Mouse (Mus musculus): ENCODE measurements around the gene Gcc2. TPM values are rescaled to one million over a fixed set of nuclear protein-coding genes. Genes with fewer than 3 reads are reported as not detected.
"Not testable (repeated sequence)": the region's sequence is repeated elsewhere in the genome, so short reads cannot be mapped to it uniquely, and the experiment has no call there.

Gcc2 gene
- polyA plus RNA-seq, 1 experiment from 2014 or later = 45.7 TPM

- DNase-seq (ENCODE audit: low spot score); H3K27ac ChIP-seq (ENCODE audit: low read depth, low read length); H3K4me3 ChIP-seq (ENCODE audit: low read depth, low read length); ATAC-seq (replicated peaks; ENCODE audit: low FRiP score); H3K27me3 ChIP-seq (ENCODE audit: control insufficient read depth, insufficient read depth, low read length); H3K9ac ChIP-seq (ENCODE audit: low read length); H3K4me2 ChIP-seq (ENCODE audit: low read depth, low read length, severe bottlenecking); H3K4me1 ChIP-seq (replicated peaks; ENCODE audit: control insufficient read depth, insufficient read depth, low read length); H3K36me3 ChIP-seq (ENCODE audit: control insufficient read depth, insufficient read depth, low read length); H3K9me3 ChIP-seq (ENCODE audit: control insufficient read depth, low read length): not testable (repeated sequence)
- WGBS = 92% methylated on average over 4 of the region's 4 CpGs
Observed at GRCm38 (mm10) chr10:58337091-58337490, 81.8 kb downstream of the Gcc2 start.

GRCm38 (mm10) chr10:58338590-58338989 is 83.3 kb downstream of the Gcc2 start:
- 71% methylated on average over 1 of the region's 1 CpGs for WGBS
- Histone ChIP-seq H3K9ac (ENCODE audit: low read length) (no peak overlapping the region), H3K4me3 (ENCODE audit: low read depth, low read length) (no peak overlapping the region), H3K27me3 (ENCODE audit: control insufficient read depth, insufficient read depth, low read length) (no peaks in the 10 kb centered on the region), H3K9me3 (ENCODE audit: control insufficient read depth, low read length) (no peaks in the 10 kb centered on the region), H3K27ac (ENCODE audit: low read depth, low read length) (no peak overlapping the region), H3K36me3 (ENCODE audit: control insufficient read depth, insufficient read depth, low read length) (no peaks in the 10 kb centered on the region), H3K4me1 (replicated peaks; ENCODE audit: control insufficient read depth, insufficient read depth, low read length) (no peaks in the 10 kb centered on the region), H3K4me2 (ENCODE audit: low read depth, low read length, severe bottlenecking) (no peak overlapping the region)
- ATAC-seq (replicated peaks; ENCODE audit: low FRiP score) (no peak), DNase-seq (ENCODE audit: low spot score) (no peak)

- Histone ChIP-seq H3K27me3 (ENCODE audit: control insufficient read depth, insufficient read depth, low read length) (no peaks in the 10 kb centered on the region), H3K36me3 (ENCODE audit: control insufficient read depth, insufficient read depth, low read length) (no peaks in the 10 kb centered on the region), H3K4me1 (replicated peaks; ENCODE audit: control insufficient read depth, insufficient read depth, low read length) (no peaks in the 10 kb centered on the region), H3K9me3 (ENCODE audit: control insufficient read depth, low read length) (no peaks in the 10 kb centered on the region; the same call in 1 of the 2 replicates), H3K4me2 (ENCODE audit: low read depth, low read length, severe bottlenecking) (no peak overlapping the region), H3K4me3 (ENCODE audit: low read depth, low read length) (no peak overlapping the region), H3K27ac (ENCODE audit: low read depth, low read length) (no peak overlapping the region), H3K9ac (ENCODE audit: low read length) (no peak overlapping the region)
- 90% methylated on average over 2 of the region's 2 CpGs for WGBS
- DNase-seq (ENCODE audit: low spot score) (no peak), ATAC-seq (replicated peaks; ENCODE audit: low FRiP score) (no peak)
Observed at GRCm38 (mm10) chr10:58341685-58342084, 86.4 kb downstream of the Gcc2 start.

GRCm38 (mm10) chr10:58342199-58342598 is 86.9 kb downstream of the Gcc2 start:
- Histone ChIP-seq H3K4me2 (ENCODE audit: low read depth, low read length, severe bottlenecking) (no peak overlapping the region), H3K27me3 (ENCODE audit: control insufficient read depth, insufficient read depth, low read length) (no peaks in the 10 kb centered on the region), H3K36me3 (ENCODE audit: control insufficient read depth, insufficient read depth, low read length) (no peaks in the 10 kb centered on the region), H3K9ac (ENCODE audit: low read length) (no peak overlapping the region), H3K4me1 (replicated peaks; ENCODE audit: control insufficient read depth, insufficient read depth, low read length) (no peaks in the 10 kb centered on the region), H3K9me3 (ENCODE audit: control insufficient read depth, low read length) (no peaks in the 10 kb centered on the region; the same call in 1 of the 2 replicates), H3K27ac (ENCODE audit: low read depth, low read length) (no peak overlapping the region), H3K4me3 (ENCODE audit: low read depth, low read length) (no peak overlapping the region)
- WGBS = 91% methylated on average over 2 of the region's 2 CpGs
- DNase-seq (ENCODE audit: low spot score) = no peak
- no peak for ATAC-seq (replicated peaks; ENCODE audit: low FRiP score)

- H3K9ac ChIP-seq (ENCODE audit: low read length) = no peak overlapping the region
- ATAC-seq (replicated peaks; ENCODE audit: low FRiP score) (no peak), DNase-seq (ENCODE audit: low spot score) (no peak)
- no peak overlapping the region for H3K27ac ChIP-seq (ENCODE audit: low read depth, low read length)
- no peaks in the 10 kb centered on the region for H3K4me1 ChIP-seq (replicated peaks; ENCODE audit: control insufficient read depth, insufficient read depth, low read length)
- no peaks in the 10 kb centered on the region for H3K27me3 ChIP-seq (ENCODE audit: control insufficient read depth, insufficient read depth, low read length)
- no peak overlapping the region for H3K4me3 ChIP-seq (ENCODE audit: low read depth, low read length)
- no peak overlapping the region for H3K4me2 ChIP-seq (ENCODE audit: low read depth, low read length, severe bottlenecking)
- WGBS = 96% methylated on average over 3 of the region's 3 CpGs
- no peaks in the 10 kb centered on the region; the same call in 1 of the 2 replicates for H3K9me3 ChIP-seq (ENCODE audit: control insufficient read depth, low read length)
- H3K36me3 ChIP-seq (ENCODE audit: control insufficient read depth, insufficient read depth, low read length) = no peaks in the 10 kb centered on the region
Observed at GRCm38 (mm10) chr10:58343552-58343951, 88.3 kb downstream of the Gcc2 start.

GRCm38 (mm10) chr10:58350600-58350999 is 95.3 kb downstream of the Gcc2 start:
- Histone ChIP-seq H3K27ac (ENCODE audit: low read depth, low read length) (no peak overlapping the region), H3K4me2 (ENCODE audit: low read depth, low read length, severe bottlenecking) (no peak overlapping the region), H3K9ac (ENCODE audit: low read length) (no peak overlapping the region), H3K4me3 (ENCODE audit: low read depth, low read length) (no peak overlapping the region), H3K36me3 (ENCODE audit: control insufficient read depth, insufficient read depth, low read length) (no peaks in the 10 kb centered on the region), H3K27me3 (ENCODE audit: control insufficient read depth, insufficient read depth, low read length) (no peaks in the 10 kb centered on the region), H3K9me3 (ENCODE audit: control insufficient read depth, low read length) (no peaks in the 10 kb centered on the region), H3K4me1 (replicated peaks; ENCODE audit: control insufficient read depth, insufficient read depth, low read length) (no peaks in the 10 kb centered on the region)
- 89% methylated on average over 3 of the region's 3 CpGs for WGBS
- ATAC-seq (replicated peaks; ENCODE audit: low FRiP score) (no peak), DNase-seq (ENCODE audit: low spot score) (no peak)

- Histone ChIP-seq H3K27ac (ENCODE audit: low read depth, low read length) (no peak overlapping the region), H3K9ac (ENCODE audit: low read length) (no peak overlapping the region), H3K4me3 (ENCODE audit: low read depth, low read length) (no peak overlapping the region), H3K9me3 (ENCODE audit: control insufficient read depth, low read length) (no peaks in the 10 kb centered on the region), H3K36me3 (ENCODE audit: control insufficient read depth, insufficient read depth, low read length) (no peaks in the 10 kb centered on the region), H3K27me3 (ENCODE audit: control insufficient read depth, insufficient read depth, low read length) (no peaks in the 10 kb centered on the region), H3K4me2 (ENCODE audit: low read depth, low read length, severe bottlenecking) (no peak overlapping the region), H3K4me1 (replicated peaks; ENCODE audit: control insufficient read depth, insufficient read depth, low read length) (no peaks in the 10 kb centered on the region)
- WGBS = 95% methylated on average over 2 of the region's 2 CpGs
- ATAC-seq (replicated peaks; ENCODE audit: low FRiP score) = no peak
- no peak for DNase-seq (ENCODE audit: low spot score)
Observed at GRCm38 (mm10) chr10:58351670-58352069, 96.4 kb downstream of the Gcc2 start.

GRCm38 (mm10) chr10:58352364-58352763 is 97.1 kb downstream of the Gcc2 start:
- Histone ChIP-seq H3K9ac (ENCODE audit: low read length) (no peak overlapping the region), H3K27ac (ENCODE audit: low read depth, low read length) (no peak overlapping the region), H3K4me2 (ENCODE audit: low read depth, low read length, severe bottlenecking) (no peak overlapping the region), H3K36me3 (ENCODE audit: control insufficient read depth, insufficient read depth, low read length) (no peaks in the 10 kb centered on the region), H3K27me3 (ENCODE audit: control insufficient read depth, insufficient read depth, low read length) (no peaks in the 10 kb centered on the region), H3K4me1 (replicated peaks; ENCODE audit: control insufficient read depth, insufficient read depth, low read length) (no peaks in the 10 kb centered on the region), H3K9me3 (ENCODE audit: control insufficient read depth, low read length) (no peaks in the 10 kb centered on the region), H3K4me3 (ENCODE audit: low read depth, low read length) (no peak overlapping the region)
- 81% methylated on average over 3 of the region's 3 CpGs for WGBS
- no peak for DNase-seq (ENCODE audit: low spot score)
- no peak for ATAC-seq (replicated peaks; ENCODE audit: low FRiP score)

- Histone ChIP-seq H3K9me3 (ENCODE audit: control insufficient read depth, low read length) (no peaks in the 10 kb centered on the region), H3K9ac (ENCODE audit: low read length) (no peak overlapping the region), H3K27ac (ENCODE audit: low read depth, low read length) (no peak overlapping the region), H3K4me3 (ENCODE audit: low read depth, low read length) (no peak overlapping the region), H3K27me3 (ENCODE audit: control insufficient read depth, insufficient read depth, low read length) (no peaks in the 10 kb centered on the region), H3K4me2 (ENCODE audit: low read depth, low read length, severe bottlenecking) (no peak overlapping the region), H3K36me3 (ENCODE audit: control insufficient read depth, insufficient read depth, low read length) (no peaks in the 10 kb centered on the region), H3K4me1 (replicated peaks; ENCODE audit: control insufficient read depth, insufficient read depth, low read length) (no peaks in the 10 kb centered on the region)
- DNase-seq (ENCODE audit: low spot score) (no peak), ATAC-seq (replicated peaks; ENCODE audit: low FRiP score) (no peak)
- 18% methylated on average over 3 of the region's 3 CpGs for WGBS
Observed at GRCm38 (mm10) chr10:58354561-58354960, 99.3 kb downstream of the Gcc2 start.

All from forebrain, embryonic 11.5 days (tissue).